Mouse (Mus musculus): Measurements from ENCODE around the gene Dhx30. TPM values are rescaled to one million over a fixed set of nuclear protein-coding genes. Genes with fewer than 3 reads are reported as not detected.

Gene Dhx30
- polyA plus RNA-seq, 1 experiment from 2014 or later: 200 TPM

- Histone ChIP-seq H3K4me1 (peaks cover 48% of the 10 kb centered on the region), H3K27ac (peak overlapping the region; percentile 97; the same call in 1 of the 2 replicates), H3K4me2 (replicated peaks) (peak overlapping the region; percentile 69), H3K36me3 (no peaks in the 10 kb centered on the region), H3K9me3 (no peaks in the 10 kb centered on the region), H3K27me3 (replicated peaks) (no peaks in the 10 kb centered on the region), H3K4me3 (peak overlapping the region; percentile 39), H3K9ac (peak overlapping the region; percentile 38)
- no peak for ATAC-seq (ENCODE audit: low FRiP score, low read depth)
- 59% methylated on average over 3 of the region's 3 CpGs for WGBS
These were observed 62.8 kb downstream of the Dhx30 start for GRCm38 (mm10) chr9:110054781-110055180.

- Histone ChIP-seq H3K27me3 (replicated peaks) (no peaks in the 10 kb centered on the region), H3K9me3 (no peaks in the 10 kb centered on the region), H3K9ac (peak overlapping the region; percentile 38; the same call in 1 of the 2 replicates), H3K4me1 (peaks cover 48% of the 10 kb centered on the region), H3K27ac (peak overlapping the region; percentile 97), H3K36me3 (no peaks in the 10 kb centered on the region), H3K4me3 (peak overlapping the region; percentile 39), H3K4me2 (replicated peaks) (peak overlapping the region; percentile 69)
- 11% methylated on average over 2 of the region's 2 CpGs for WGBS
- peak; percentile 81 for ATAC-seq (ENCODE audit: low FRiP score, low read depth)
These were observed 63.6 kb downstream of the Dhx30 start for GRCm38 (mm10) chr9:110054080-110054421.

GRCm38 (mm10) chr9:110053305-110054079 lies 64.1 kb downstream of the Dhx30 start:
- Histone ChIP-seq H3K9me3 (no peaks in the 10 kb centered on the region), H3K9ac (peak overlapping the region; percentile 60), H3K27me3 (replicated peaks) (no peaks in the 10 kb centered on the region), H3K36me3 (no peaks in the 10 kb centered on the region), H3K4me3 (peak overlapping the region; percentile 39), H3K4me2 (replicated peaks) (peak overlapping the region; percentile 69), H3K4me1 (peaks cover 48% of the 10 kb centered on the region), H3K27ac (peak overlapping the region; percentile 97)
- ATAC-seq (ENCODE audit: low FRiP score, low read depth): peak; percentile 89
- 8% methylated on average over 8 of the region's 8 CpGs for whole genome bisulfite sequencing

GRCm38 (mm10) chr9:110052951-110053304 lies 64.7 kb downstream of the Dhx30 start:
- H3K27me3 ChIP-seq (replicated peaks): no peaks in the 10 kb centered on the region
- H3K4me2 ChIP-seq (replicated peaks): peak overlapping the region; percentile 69
- H3K4me1 ChIP-seq: peaks cover 52% of the 10 kb centered on the region
- H3K4me3 ChIP-seq: peak overlapping the region; percentile 39
- H3K9ac ChIP-seq: peak overlapping the region; percentile 60
- WGBS: 38% methylated on average over 4 of the region's 4 CpGs
- 0 out of 2 replicates have a peak, but pooled peaks have one; percentile 14 for ATAC-seq (ENCODE audit: low FRiP score, low read depth)
- peak overlapping the region; percentile 97 for H3K27ac ChIP-seq
- no peaks in the 10 kb centered on the region for H3K9me3 ChIP-seq
- H3K36me3 ChIP-seq: no peaks in the 10 kb centered on the region

- peaks cover 54% of the 10 kb centered on the region for H3K4me1 ChIP-seq
- H3K36me3 ChIP-seq: no peaks in the 10 kb centered on the region
- 16% methylated on average over 23 of the region's 23 CpGs for WGBS
- H3K9ac ChIP-seq: peak overlapping the region; percentile 60
- H3K9me3 ChIP-seq: no peaks in the 10 kb centered on the region
- H3K27ac ChIP-seq: peak overlapping the region; percentile 97
- H3K4me3 ChIP-seq: peak overlapping the region; percentile 39
- no peak for ATAC-seq (ENCODE audit: low FRiP score, low read depth)
- peak overlapping the region; percentile 69 for H3K4me2 ChIP-seq (replicated peaks)
- no peaks in the 10 kb centered on the region for H3K27me3 ChIP-seq (replicated peaks)
These were observed 65.6 kb downstream of the Dhx30 start for GRCm38 (mm10) chr9:110051869-110052661.

GRCm38 (mm10) chr9:110051184-110051583 lies 66.4 kb downstream of the Dhx30 start:
- Histone ChIP-seq H3K9ac (no peak overlapping the region), H3K9me3 (no peaks in the 10 kb centered on the region), H3K27me3 (replicated peaks) (no peaks in the 10 kb centered on the region), H3K4me1 (peaks cover 49% of the 10 kb centered on the region), H3K4me3 (no peak overlapping the region), H3K27ac (no peak overlapping the region), H3K36me3 (no peaks in the 10 kb centered on the region), H3K4me2 (replicated peaks) (peak overlapping the region; percentile 69; the same call in 1 of the 2 replicates)
- ATAC-seq (ENCODE audit: low FRiP score, low read depth): no peak

GRCm38 (mm10) chr9:110047857-110048256 lies 69.8 kb downstream of the Dhx30 start:
- H3K27ac ChIP-seq: no peak overlapping the region
- H3K36me3 ChIP-seq: no peaks in the 10 kb centered on the region
- H3K4me3 ChIP-seq: no peak overlapping the region
- H3K4me2 ChIP-seq (replicated peaks): no peak overlapping the region
- H3K9me3 ChIP-seq: no peaks in the 10 kb centered on the region
- WGBS: 19% methylated on average over 3 of the region's 3 CpGs
- no peak overlapping the region for H3K9ac ChIP-seq
- H3K27me3 ChIP-seq (replicated peaks): no peaks in the 10 kb centered on the region
- peak; percentile 72 for ATAC-seq (ENCODE audit: low FRiP score, low read depth)
- H3K4me1 ChIP-seq: peaks cover 28% of the 10 kb centered on the region

GRCm38 (mm10) chr9:110047260-110047659 lies 70.4 kb downstream of the Dhx30 start:
- Histone ChIP-seq H3K36me3 (no peaks in the 10 kb centered on the region), H3K9ac (no peak overlapping the region), H3K27ac (no peak overlapping the region), H3K9me3 (no peaks in the 10 kb centered on the region), H3K4me2 (replicated peaks) (no peak overlapping the region), H3K4me1 (peaks cover 22% of the 10 kb centered on the region), H3K27me3 (replicated peaks) (no peaks in the 10 kb centered on the region), H3K4me3 (no peak overlapping the region)
- ATAC-seq (ENCODE audit: low FRiP score, low read depth): 0 out of 2 replicates have a peak, but pooled peaks have one; percentile 19

GRCm38 (mm10) chr9:110045763-110046377 lies 71.8 kb downstream of the Dhx30 start:
- H3K4me2 ChIP-seq (replicated peaks): no peak overlapping the region
- no peak overlapping the region for H3K9ac ChIP-seq
- peaks cover 10% of the 10 kb centered on the region for H3K4me1 ChIP-seq
- no peak overlapping the region for H3K27ac ChIP-seq
- ATAC-seq (ENCODE audit: low FRiP score, low read depth): no peak
- no peaks in the 10 kb centered on the region for H3K9me3 ChIP-seq
- no peaks in the 10 kb centered on the region for H3K36me3 ChIP-seq
- H3K27me3 ChIP-seq (replicated peaks): no peaks in the 10 kb centered on the region
- H3K4me3 ChIP-seq: no peak overlapping the region

GRCm38 (mm10) chr9:110044373-110044772 lies 73.3 kb downstream of the Dhx30 start:
- Histone ChIP-seq H3K4me3 (no peak overlapping the region), H3K36me3 (no peaks in the 10 kb centered on the region), H3K9ac (no peak overlapping the region), H3K4me2 (replicated peaks) (no peak overlapping the region), H3K9me3 (no peaks in the 10 kb centered on the region), H3K27ac (no peak overlapping the region), H3K27me3 (replicated peaks) (no peaks in the 10 kb centered on the region), H3K4me1 (peaks cover 10% of the 10 kb centered on the region; the same call in 1 of the 2 replicates)
- WGBS: 95% methylated on average over 4 of the region's 4 CpGs
- no peak for ATAC-seq (ENCODE audit: low FRiP score, low read depth)

GRCm38 (mm10) chr9:110038485-110038884 lies 79.1 kb downstream of the Dhx30 start:
- peaks cover 33% of the 10 kb centered on the region for H3K36me3 ChIP-seq
- ATAC-seq (ENCODE audit: low FRiP score, low read depth): no peak
- H3K4me2 ChIP-seq (replicated peaks): no peak overlapping the region
- WGBS: 95% methylated on average over 2 of the region's 2 CpGs
- H3K4me1 ChIP-seq: no peaks in the 10 kb centered on the region
- no peak overlapping the region for H3K9ac ChIP-seq
- H3K27me3 ChIP-seq (replicated peaks): no peaks in the 10 kb centered on the region
- H3K9me3 ChIP-seq: no peaks in the 10 kb centered on the region
- H3K27ac ChIP-seq: no peak overlapping the region
- H3K4me3 ChIP-seq: no peak overlapping the region

GRCm38 (mm10) chr9:110037895-110038294 lies 79.7 kb downstream of the Dhx30 start:
- Histone ChIP-seq H3K36me3 (peaks cover 33% of the 10 kb centered on the region), H3K9me3 (no peaks in the 10 kb centered on the region)
- WGBS: 90% methylated on average over 8 of the region's 8 CpGs

More at GRCm38 (mm10) chr9:110037895-110038294, 79.7 kb downstream of the Dhx30 start:
- H3K9ac ChIP-seq: no peak overlapping the region
- no peaks in the 10 kb centered on the region for H3K27me3 ChIP-seq (replicated peaks)
- H3K4me3 ChIP-seq: no peak overlapping the region
- H3K27ac ChIP-seq: no peak overlapping the region
- ATAC-seq (ENCODE audit: low FRiP score, low read depth): no peak
- no peaks in the 10 kb centered on the region for H3K4me1 ChIP-seq
- H3K4me2 ChIP-seq (replicated peaks): no peak overlapping the region

All from neural tube, embryonic 12.5 days (tissue).